Mouse (Mus musculus) liver, embryonic 14.5 days (tissue): ENCODE results near the gene Tmem38a. TPM values are rescaled to one million over a fixed set of nuclear protein-coding genes. Genes with fewer than 3 reads are reported as not detected.

Source experiments
- ATAC-seq: fragments of 200-750 bp; cut with Nextera tagmentation; 2 replicates; pipeline ENCODE4 v1.8.0; 2017; ENCODE audit warnings: moderate number of reproducible peaks, mild to moderate bottlenecking, moderate library complexity; ENCODE audit not compliant: insufficient read depth
- DNase-seq, 3 experiments: peaks; one replicate each; pipeline ENCODE4 v3.0.0-alpha.2; 2012 to 2013; ENCODE audit warnings: low read depth in 3 of 3, low spot score in 3 of 3
- H3K27ac ChIP-seq: fragments of 300-500 bp; sonication (generic); 2 replicates; pipeline ENCODE4 v1.5.1; 2014; ENCODE audit warnings: moderate library complexity, mild to moderate bottlenecking, control low read depth, inconsistent platforms
- H3K27me3 ChIP-seq: fragments of 300-500 bp; sonication (generic); 2 replicates; pipeline ENCODE4 v1.6.1; 2014; ENCODE audit warnings: mild to moderate bottlenecking, low read length, moderate library complexity; ENCODE audit not compliant: control insufficient read depth, insufficient read depth
- H3K36me3 ChIP-seq: fragments of 300-500 bp; sonication (generic); replicated peaks from 2 replicates; pipeline ENCODE4 v1.6.1; 2014; ENCODE audit warnings: low read depth; ENCODE audit not compliant: control insufficient read depth, insufficient read depth
- H3K4me1 ChIP-seq, 2 experiments: fragments of 200-500 bp in 1 of 2; fragments of 300-500 bp in 1 of 2; sonication (generic) in 1 of 2; replicated peaks; 2 replicates each; pipeline ENCODE4 v1.6.1; 2012 to 2014; ENCODE audit warnings: antibody characterized with exemption in 1 of 2, inconsistent platforms in 1 of 2, low read length in 1 of 2; ENCODE audit not compliant: control insufficient read depth in 2 of 2, insufficient read depth in 2 of 2
- H3K4me2 ChIP-seq: fragments of 300-500 bp; sonication (generic); 2 replicates; pipeline ENCODE4 v1.6.1; 2014; ENCODE audit warnings: low read depth, mild to moderate bottlenecking, control low read depth, moderate library complexity
- H3K4me3 ChIP-seq, 2 experiments: fragments of 200-500 bp in 1 of 2; fragments of 300-500 bp in 1 of 2; sonication (generic) in 1 of 2; 2 replicates each; pipeline ENCODE4 v1.5.1; 2012 to 2014; ENCODE audit warnings: low read depth in 2 of 2, low read length in 2 of 2, mild to moderate bottlenecking in 2 of 2, control low read depth in 1 of 2, inconsistent platforms in 1 of 2, moderate library complexity in 1 of 2; ENCODE audit not compliant: insufficient read depth in 1 of 2
- H3K9ac ChIP-seq: fragments of 300-500 bp; sonication (generic); replicated peaks from 2 replicates; pipeline ENCODE4 v1.6.1; 2014; ENCODE audit warnings: mild to moderate bottlenecking, control low read depth, moderate library complexity
- H3K9me3 ChIP-seq: fragments of 300-500 bp; sonication (generic); 2 replicates; pipeline ENCODE4 v1.6.1; 2016; ENCODE audit warnings: low read length, mixed read lengths; ENCODE audit not compliant: control insufficient read depth
- CTCF ChIP-seq: IDR thresholded peaks from 2 replicates; pipeline ENCODE4 v1.5.1; 2016; ENCODE audit warnings: antibody characterized with exemption, low read depth, control low read depth
- EP300 ChIP-seq: IDR thresholded peaks from 2 replicates; pipeline ENCODE4 v1.6.1; 2016; ENCODE audit warnings: antibody characterized with exemption, low read depth
- WGBS: fragments of 180-500 bp; shearing (Covaris S2); extraction: QIAGEN DNeasy Blood & Tissue Kit; methylation state at CpG from one replicate; pipeline ENCODE4 v1.1.7; 2014; ENCODE audit not compliant: insufficient replicate concordance; 5-methylcytosine and 5-hydroxymethylcytosine counted together
- polyA plus RNA-seq, 2 experiments: library from polyadenylated mRNA; depleted of rRNA in 1 of 2; stranded (reverse) in 1 of 2; unstranded in 1 of 2; fragments of >200 nt; fragmentation: Nextera tagmentation in 1 of 2; extraction: Ambion mirVana in 1 of 2; gene quantifications; 2 replicates each; pipeline versions ENCODE4 v1.2.1 to v1.2.3; 2012 to 2014

The Tmem38a gene
- polyA plus RNA-seq, 2 experiments, result 0.62 to 0.98 TPM

DNA sequence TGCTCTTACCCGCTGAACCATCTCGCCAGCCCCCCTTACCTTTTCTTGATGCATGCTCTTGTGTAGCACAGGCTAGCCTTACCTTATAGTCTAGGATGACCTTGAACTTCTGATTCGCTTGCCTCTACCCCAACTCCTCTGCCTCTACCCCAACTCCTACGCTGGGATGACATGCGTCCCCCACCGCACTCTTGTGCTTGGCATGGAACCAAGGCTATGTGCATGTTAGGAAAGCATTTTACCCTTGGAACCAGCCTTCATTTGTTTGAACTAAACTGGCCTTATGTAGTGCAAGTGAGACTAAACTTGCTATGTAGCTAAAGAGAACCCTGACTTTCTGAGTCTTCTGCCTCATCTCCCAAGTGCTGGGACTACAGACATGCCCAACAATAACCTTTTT is 4.1 kb downstream of the Tmem38a start:
- Histone ChIP-seq H3K4me2 (no peak overlapping the region), H3K27me3 (no peaks in the 10 kb centered on the region; the same call in 1 of the 2 replicates), H3K9ac (no peak overlapping the region), H3K4me3 (no peak overlapping the region), H3K9me3 (no peaks in the 10 kb centered on the region), H3K36me3 (no peaks in the 10 kb centered on the region), H3K27ac (no peak overlapping the region), H3K4me1 (peaks cover 0 to 11% of the 10 kb centered on the region in 2 experiments; a peak in 2 of 4 replicates)
- TF ChIP-seq EP300, result no peak
- TF ChIP-seq CTCF, result no peak
- ATAC-seq (no peak), DNase-seq (no peak)
- WGBS, result 75% methylated on average over 6 of the region's 6 CpGs

DNA sequence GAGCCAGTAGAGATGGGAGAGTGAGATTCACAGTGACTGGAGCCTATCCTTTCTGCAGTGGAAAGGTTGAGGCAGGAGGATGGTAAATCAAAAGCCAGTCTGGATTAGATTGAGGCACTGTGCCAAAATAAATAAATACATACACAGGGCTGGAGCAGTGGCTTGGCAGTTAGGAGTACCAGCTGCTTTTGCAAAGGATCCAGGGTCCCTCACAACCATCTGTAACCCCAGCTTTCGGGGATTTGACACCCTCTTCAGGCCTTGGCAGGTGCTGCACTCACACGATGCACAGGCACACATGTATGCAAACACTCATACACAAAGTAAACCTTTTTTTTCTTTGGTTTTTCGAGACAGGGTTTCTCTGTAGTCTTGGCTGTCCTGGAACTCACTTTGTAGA is 5.4 kb downstream of the Tmem38a start:
- Histone ChIP-seq H3K36me3 (no peaks in the 10 kb centered on the region), H3K9me3 (no peaks in the 10 kb centered on the region), H3K4me3 (no peak overlapping the region), H3K9ac (no peak overlapping the region), H3K27me3 (no peaks in the 10 kb centered on the region; the same call in 1 of the 2 replicates), H3K4me2 (no peak overlapping the region), H3K4me1 (peaks cover 0 to 8% of the 10 kb centered on the region in 2 experiments; a peak in 2 of 4 replicates), H3K27ac (no peak overlapping the region)
- TF ChIP-seq CTCF, result no peak
- TF ChIP-seq EP300, result no peak
- ATAC-seq (no peak), DNase-seq (no peak)
- 67% methylated on average over 3 of the region's 3 CpGs for WGBS

DNA sequence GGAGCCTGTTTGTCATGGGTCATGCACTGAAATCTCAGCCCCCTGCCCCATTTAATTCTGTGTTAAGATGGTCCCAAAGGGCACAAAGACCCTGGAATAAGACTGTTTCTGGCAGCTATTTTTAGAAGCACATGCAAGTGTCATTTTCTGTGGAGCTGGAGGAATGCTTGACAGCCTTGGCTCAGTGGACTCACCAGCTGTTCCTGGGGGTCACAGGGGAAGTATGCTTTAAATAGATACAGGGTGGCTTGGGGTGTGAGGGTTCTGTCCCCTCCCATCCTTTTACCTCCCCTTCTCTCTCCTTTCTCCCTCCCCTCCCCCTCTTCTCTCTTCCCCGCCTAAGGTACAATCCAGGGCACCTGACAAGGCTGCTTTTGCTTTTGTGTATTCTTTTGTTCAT is 6.1 kb downstream of the Tmem38a start:
- H3K4me2 ChIP-seq, result no peak overlapping the region
- no peak overlapping the region for H3K27ac ChIP-seq
- H3K4me1 ChIP-seq, result peaks cover 0 to 5% of the 10 kb centered on the region in 2 experiments; a peak in 1 of 4 replicates
- TF ChIP-seq EP300 (no peak), CTCF (no peak)
- H3K4me3 ChIP-seq, result no peak overlapping the region
- DNase-seq (no peak), ATAC-seq (no peak)
- no peaks in the 10 kb centered on the region for H3K9me3 ChIP-seq
- no peaks in the 10 kb centered on the region for H3K36me3 ChIP-seq
- no peak overlapping the region for H3K9ac ChIP-seq
- no peaks in the 10 kb centered on the region for H3K27me3 ChIP-seq
- 59% methylated on average over 1 of the region's 1 CpGs for WGBS

DNA sequence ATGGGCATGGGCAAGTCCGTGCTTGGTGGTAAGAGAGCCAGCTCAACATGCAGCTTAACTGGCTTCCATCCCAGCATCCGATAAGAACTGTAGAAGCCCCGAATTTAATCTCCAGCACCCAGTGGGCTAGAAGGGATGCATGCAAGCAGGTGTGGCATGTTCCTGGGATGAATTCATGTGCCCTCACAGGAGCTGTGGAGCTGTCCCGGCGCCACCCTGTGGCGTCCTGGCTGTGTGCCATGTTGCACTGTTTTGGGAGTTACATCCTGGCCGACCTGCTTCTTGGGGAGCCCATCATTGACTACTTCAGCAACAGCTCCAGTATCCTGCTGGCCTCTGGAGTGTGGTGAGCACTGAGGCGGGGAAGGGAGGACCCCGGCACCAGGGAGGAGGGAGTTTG is 7.5 kb downstream of the Tmem38a start:
- Histone ChIP-seq H3K9ac (no peak overlapping the region), H3K4me2 (no peak overlapping the region), H3K27ac (no peak overlapping the region), H3K36me3 (no peaks in the 10 kb centered on the region), H3K9me3 (no peaks in the 10 kb centered on the region), H3K27me3 (no peaks in the 10 kb centered on the region), H3K4me3 (no peak overlapping the region), H3K4me1 (peaks cover 0 to 7% of the 10 kb centered on the region in 2 experiments; a peak in 1 of 4 replicates)
- no peak for DNase-seq
- TF ChIP-seq CTCF, result peak; percentile 45
- no peak for TF ChIP-seq EP300
- no peak for ATAC-seq
- 55% methylated on average over 9 of the region's 9 CpGs for WGBS

DNA sequence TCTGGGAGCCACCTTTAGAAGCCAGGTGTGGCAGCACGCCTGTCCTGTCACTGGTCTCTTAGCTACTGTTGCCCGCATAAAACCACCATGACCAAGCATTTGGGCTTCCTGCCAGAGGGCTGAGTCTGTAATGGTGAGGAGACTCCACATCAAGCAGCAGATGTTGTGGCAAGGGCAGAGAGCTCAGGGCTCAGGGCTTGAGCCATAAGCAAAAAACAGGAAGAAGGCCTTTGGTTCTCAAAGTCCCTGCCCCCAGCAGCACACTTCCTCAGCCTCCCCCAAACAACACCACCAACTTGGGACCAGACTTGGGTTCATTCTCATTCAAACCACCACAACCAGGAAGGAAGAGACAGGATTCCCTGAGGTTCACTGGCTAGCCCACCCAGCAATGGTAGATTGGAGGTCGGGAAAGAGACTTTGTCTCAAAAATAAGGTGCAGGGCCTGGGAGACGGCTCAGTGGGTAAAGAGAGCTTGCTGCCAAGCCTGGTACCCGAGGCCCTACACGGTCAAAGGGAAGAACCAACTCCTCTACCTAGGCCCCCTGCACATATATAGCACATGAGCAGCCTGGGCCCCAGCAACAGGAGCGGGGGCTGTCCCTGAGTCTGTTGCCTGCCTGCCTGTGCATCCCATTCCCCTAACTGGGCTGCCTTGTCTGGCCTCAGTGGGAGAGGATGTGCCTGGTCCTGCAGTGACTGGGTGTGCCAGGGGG is 11.4 kb downstream of the Tmem38a start:
- H3K4me2 ChIP-seq, result no peak overlapping the region
- no peak overlapping the region for H3K9ac ChIP-seq
- DNase-seq (no peak), ATAC-seq (no peak)
- no peak overlapping the region for H3K27ac ChIP-seq
- WGBS, result 24% methylated on average over 7 of the region's 7 CpGs
- no peaks in the 10 kb centered on the region for H3K36me3 ChIP-seq
- H3K27me3 ChIP-seq, result no peaks in the 10 kb centered on the region
- H3K9me3 ChIP-seq, result no peaks in the 10 kb centered on the region
- no peak for TF ChIP-seq CTCF
- no peak for TF ChIP-seq EP300
- H3K4me1 ChIP-seq, result peaks cover 0 to 7% of the 10 kb centered on the region in 2 experiments; a peak in 1 of 4 replicates
- H3K4me3 ChIP-seq, result no peak overlapping the region
